Mouse (Mus musculus): ENCODE measurements at regions not wholly inside any gene's neighbourhood (a gene's known extent, or its start where the extent isn't known, plus 50 kb on each side); places are given as distances from the start of the nearest gene placed in this dataset.

GRCm38 (mm10) chr2:28351445-28351844, 95.2 kb upstream of the Ppp1r26 start:
- no peak for DNase-seq

GRCm38 (mm10) chr2:28352903-28353302, 93.7 kb upstream of the Ppp1r26 start:
- no peak for DNase-seq

- DNase-seq, result no peak
Measured at GRCm38 (mm10) chr2:28362199-28362598, 84.4 kb upstream of the Ppp1r26 start.

GRCm38 (mm10) chr2:28364623-28365022, 82.0 kb upstream of the Ppp1r26 start:
- DNase-seq, result no peak

- no peak for DNase-seq
Measured at GRCm38 (mm10) chr2:28365756-28366155, 80.8 kb upstream of the Ppp1r26 start.

- peak; percentile 71 for DNase-seq
Measured at GRCm38 (mm10) chr2:28374838-28375237, 71.8 kb upstream of the Ppp1r26 start.

- no peak for DNase-seq
Measured at GRCm38 (mm10) chr2:28377948-28378822, 68.4 kb upstream of the Ppp1r26 start.

- no peak for DNase-seq
Measured at GRCm38 (mm10) chr2:28382051-28382802, 64.4 kb upstream of the Ppp1r26 start.

GRCm38 (mm10) chr2:28384875-28385274, 61.7 kb upstream of the Ppp1r26 start:
- DNase-seq, result no peak

- no peak for DNase-seq
Measured at GRCm38 (mm10) chr2:28386784-28387183, 59.8 kb upstream of the Ppp1r26 start.

- peak; percentile 50 for DNase-seq
Measured at GRCm38 (mm10) chr2:28387422-28387836, 59.2 kb upstream of the Ppp1r26 start.

- no peak for DNase-seq
Measured at GRCm38 (mm10) chr2:28387926-28388325, 58.7 kb upstream of the Ppp1r26 start.

GRCm38 (mm10) chr2:28389703-28390102, 56.9 kb upstream of the Ppp1r26 start:
- no peak for DNase-seq

GRCm38 (mm10) chr2:28395391-28395790, 51.2 kb upstream of the Ppp1r26 start:
- no peak for DNase-seq

Data from kidney, postnatal 14 days (tissue).